Mouse (Mus musculus): ENCODE measurements around the gene Anks3.

Anks3 gene

GRCm38 (mm10) chr16:4912907-4913782 is 50.9 kb downstream of the Anks3 start:
- Histone ChIP-seq H3K27me3 (ENCODE audit: insufficient read depth, low read length) (no peaks in the 10 kb centered on the region), H3K9me3 (ENCODE audit: low read length) (no peaks in the 10 kb centered on the region)
- TF ChIP-seq NANOG (IDR thresholded peaks at IDR 0.05; ENCODE audit: borderline replicate concordance, low read length), result no peak
- no peak for TF ChIP-seq CTCF (conservative IDR thresholded peaks at IDR 0.05; ENCODE audit: low read length)
- no peak for TF ChIP-seq POU5F1 (IDR thresholded peaks at IDR 0.05; ENCODE audit: borderline replicate concordance, low read length)

GRCm38 (mm10) chr16:4912074-4912648 is 51.8 kb downstream of the Anks3 start:
- peaks cover 78% of the 10 kb centered on the region for H3K4me1 ChIP-seq (replicated peaks; ENCODE audit: low read depth, low read length)
- H3K4me3 ChIP-seq (replicated peaks; ENCODE audit: low read length), result no peak overlapping the region
- H3K36me3 ChIP-seq (ENCODE audit: insufficient read depth, low read length), result peaks cover 73% of the 10 kb centered on the region
- H3K27me3 ChIP-seq (ENCODE audit: insufficient read depth, low read length), result no peaks in the 10 kb centered on the region
- H3K9me3 ChIP-seq (ENCODE audit: low read length), result no peaks in the 10 kb centered on the region
- TF ChIP-seq POU5F1 (IDR thresholded peaks at IDR 0.05; ENCODE audit: borderline replicate concordance, low read length) (no peak), NANOG (IDR thresholded peaks at IDR 0.05; ENCODE audit: borderline replicate concordance, low read length) (no peak), CTCF (conservative IDR thresholded peaks at IDR 0.05; ENCODE audit: low read length) (no peak)

More at GRCm38 (mm10) chr16:4912907-4913782, 50.9 kb downstream of the Anks3 start:
- H3K4me1 ChIP-seq (replicated peaks; ENCODE audit: low read depth, low read length), result peaks cover 69% of the 10 kb centered on the region
- H3K4me3 ChIP-seq (replicated peaks; ENCODE audit: low read length), result 0 out of 2 replicates have a peak overlapping the region, but pooled peaks have one; percentile 14
- peaks cover 74% of the 10 kb centered on the region for H3K36me3 ChIP-seq (ENCODE audit: insufficient read depth, low read length)

GRCm38 (mm10) chr16:4910758-4911157 is 53.2 kb downstream of the Anks3 start:
- Histone ChIP-seq H3K27me3 (ENCODE audit: insufficient read depth, low read length) (no peaks in the 10 kb centered on the region), H3K9me3 (ENCODE audit: low read length) (no peaks in the 10 kb centered on the region), H3K4me3 (replicated peaks; ENCODE audit: low read length) (no peak overlapping the region), H3K4me1 (replicated peaks; ENCODE audit: low read depth, low read length) (peaks cover 70% of the 10 kb centered on the region), H3K36me3 (ENCODE audit: insufficient read depth, low read length) (peaks cover 59% of the 10 kb centered on the region)
- TF ChIP-seq NANOG (IDR thresholded peaks at IDR 0.05; ENCODE audit: borderline replicate concordance, low read length) (no peak), POU5F1 (IDR thresholded peaks at IDR 0.05; ENCODE audit: borderline replicate concordance, low read length) (no peak), CTCF (conservative IDR thresholded peaks at IDR 0.05; ENCODE audit: low read length) (no peak)

- H3K27me3 ChIP-seq (ENCODE audit: insufficient read depth, low read length), result no peaks in the 10 kb centered on the region
Measured at GRCm38 (mm10) chr16:4909745-4910144, 54.3 kb downstream of the Anks3 start.

DNA sequence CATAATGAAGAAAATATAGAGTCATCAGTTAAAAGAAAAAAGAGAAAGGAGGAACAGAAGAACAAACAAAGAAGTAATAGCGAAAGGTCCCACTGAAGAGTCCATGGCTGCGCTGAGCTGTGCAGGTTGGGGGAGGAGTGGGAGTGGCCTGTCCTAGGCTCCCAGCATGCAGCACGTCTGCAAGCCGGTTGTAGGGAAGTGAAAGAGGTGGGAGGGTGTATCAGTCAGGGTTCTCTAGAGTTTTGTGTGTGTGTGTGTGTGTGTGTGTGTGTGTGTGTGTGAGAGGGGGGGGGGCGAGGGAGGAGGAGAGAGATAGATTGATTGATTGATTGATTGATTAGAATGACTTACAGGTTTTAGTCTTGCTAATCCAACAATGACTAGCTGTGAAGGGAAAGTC is 56.0 kb downstream of the Anks3 start:
- peaks cover 41% of the 10 kb centered on the region for H3K36me3 ChIP-seq (ENCODE audit: insufficient read depth, low read length)
- no peak overlapping the region; the same call in 1 of the 2 replicates for H3K4me3 ChIP-seq (replicated peaks; ENCODE audit: low read length)
- H3K9me3 ChIP-seq (ENCODE audit: low read length), result no peaks in the 10 kb centered on the region
- TF ChIP-seq NANOG (IDR thresholded peaks at IDR 0.05; ENCODE audit: borderline replicate concordance, low read length) (no peak), CTCF (conservative IDR thresholded peaks at IDR 0.05; ENCODE audit: low read length) (no peak), POU5F1 (IDR thresholded peaks at IDR 0.05; ENCODE audit: borderline replicate concordance, low read length) (no peak)
- peaks cover 52% of the 10 kb centered on the region for H3K4me1 ChIP-seq (replicated peaks; ENCODE audit: low read depth, low read length)
- H3K27me3 ChIP-seq (ENCODE audit: insufficient read depth, low read length), result no peaks in the 10 kb centered on the region

More at GRCm38 (mm10) chr16:4909745-4910144, 54.3 kb downstream of the Anks3 start:
- TF ChIP-seq CTCF (conservative IDR thresholded peaks at IDR 0.05; ENCODE audit: low read length) (peak; percentile 94), NANOG (IDR thresholded peaks at IDR 0.05; ENCODE audit: borderline replicate concordance, low read length) (no peak)
- Histone ChIP-seq H3K4me3 (replicated peaks; ENCODE audit: low read length) (no peak overlapping the region), H3K36me3 (ENCODE audit: insufficient read depth, low read length) (peaks cover 52% of the 10 kb centered on the region), H3K4me1 (replicated peaks; ENCODE audit: low read depth, low read length) (peaks cover 70% of the 10 kb centered on the region), H3K9me3 (ENCODE audit: low read length) (no peaks in the 10 kb centered on the region)

- Histone ChIP-seq H3K36me3 (ENCODE audit: insufficient read depth, low read length) (peaks cover 35% of the 10 kb centered on the region), H3K4me1 (replicated peaks; ENCODE audit: low read depth, low read length) (peaks cover 46% of the 10 kb centered on the region), H3K4me3 (replicated peaks; ENCODE audit: low read length) (no peak overlapping the region; the same call in 1 of the 2 replicates), H3K9me3 (ENCODE audit: low read length) (no peaks in the 10 kb centered on the region), H3K27me3 (ENCODE audit: insufficient read depth, low read length) (no peaks in the 10 kb centered on the region)
- no peak for TF ChIP-seq POU5F1 (IDR thresholded peaks at IDR 0.05; ENCODE audit: borderline replicate concordance, low read length)
- TF ChIP-seq CTCF (conservative IDR thresholded peaks at IDR 0.05; ENCODE audit: low read length), result no peak
- no peak for TF ChIP-seq NANOG (IDR thresholded peaks at IDR 0.05; ENCODE audit: borderline replicate concordance, low read length)
Measured at GRCm38 (mm10) chr16:4907386-4907785, 56.6 kb downstream of the Anks3 start.

- Histone ChIP-seq H3K36me3 (ENCODE audit: insufficient read depth, low read length) (peaks cover 29% of the 10 kb centered on the region), H3K4me3 (replicated peaks; ENCODE audit: low read length) (no peak overlapping the region), H3K27me3 (ENCODE audit: insufficient read depth, low read length) (no peaks in the 10 kb centered on the region), H3K4me1 (replicated peaks; ENCODE audit: low read depth, low read length) (peaks cover 44% of the 10 kb centered on the region), H3K9me3 (ENCODE audit: low read length) (no peaks in the 10 kb centered on the region)
- TF ChIP-seq CTCF (conservative IDR thresholded peaks at IDR 0.05; ENCODE audit: low read length) (no peak), POU5F1 (IDR thresholded peaks at IDR 0.05; ENCODE audit: borderline replicate concordance, low read length) (no peak), NANOG (IDR thresholded peaks at IDR 0.05; ENCODE audit: borderline replicate concordance, low read length) (no peak)
Measured at GRCm38 (mm10) chr16:4906559-4906958, 57.4 kb downstream of the Anks3 start.

- Histone ChIP-seq H3K4me1 (replicated peaks; ENCODE audit: low read depth, low read length) (peaks cover 44% of the 10 kb centered on the region), H3K36me3 (ENCODE audit: insufficient read depth, low read length) (peaks cover 19% of the 10 kb centered on the region), H3K9me3 (ENCODE audit: low read length) (no peaks in the 10 kb centered on the region), H3K4me3 (replicated peaks; ENCODE audit: low read length) (no peak overlapping the region), H3K27me3 (ENCODE audit: insufficient read depth, low read length) (no peaks in the 10 kb centered on the region)
- TF ChIP-seq CTCF (conservative IDR thresholded peaks at IDR 0.05; ENCODE audit: low read length) (no peak), NANOG (IDR thresholded peaks at IDR 0.05; ENCODE audit: borderline replicate concordance, low read length) (no peak), POU5F1 (IDR thresholded peaks at IDR 0.05; ENCODE audit: borderline replicate concordance, low read length) (no peak)
Measured at GRCm38 (mm10) chr16:4905591-4905990, 58.4 kb downstream of the Anks3 start.
